Mouse (Mus musculus): Measurements from ENCODE around the gene Upk1a. TPM values are rescaled to one million over a fixed set of nuclear protein-coding genes. Genes with fewer than 3 reads are reported as not detected.

Upk1a gene
- polyA plus RNA-seq, 1 experiment from 2014 or later: 0.85 TPM

GRCm38 (mm10) chr7:30598786-30599185, 13.9 kb downstream of the Upk1a start, which contains the start of gene Zbtb32:
TSS of gene Zbtb32 (minus strand) at chr7:30598909.
- H3K4me2 ChIP-seq (replicated peaks): peak within 1 kb of the TSS; percentile 32

GRCm38 (mm10) chr7:30596811-30597210, 15.8 kb downstream of the Upk1a start:
- Histone ChIP-seq H3K4me1 (peaks cover 13% of the 10 kb centered on the region), H3K27ac (replicated peaks) (no peak overlapping the region), H3K9me3 (no peaks in the 10 kb centered on the region), H3K27me3 (no peaks in the 10 kb centered on the region), H3K4me2 (replicated peaks) (no peak overlapping the region), H3K4me3 (no peak overlapping the region), H3K36me3 (no peaks in the 10 kb centered on the region), H3K9ac (replicated peaks) (no peak overlapping the region)
- 76% methylated on average over 5 of the region's 5 CpGs for WGBS
- ATAC-seq (ENCODE audit: low FRiP score, low read depth): no peak

More at GRCm38 (mm10) chr7:30598786-30599185, 13.9 kb downstream of the Upk1a start, which contains the start of gene Zbtb32:
- Histone ChIP-seq H3K27me3 (no peaks in the 10 kb centered on the region), H3K9me3 (no peaks in the 10 kb centered on the region), H3K36me3 (no peaks in the 10 kb centered on the region), H3K4me3 (no peak within 1 kb of the TSS), H3K9ac (replicated peaks) (no peak within 1 kb of the TSS), H3K4me1 (peaks cover 13% of the 10 kb centered on the region), H3K27ac (replicated peaks) (0 out of 2 replicates have a peak within 1 kb of the TSS, but pooled peaks have one; percentile 25)
- WGBS: 93% methylated on average over 12 of the region's 12 CpGs
- ATAC-seq (ENCODE audit: low FRiP score, low read depth): no peak

DNA sequence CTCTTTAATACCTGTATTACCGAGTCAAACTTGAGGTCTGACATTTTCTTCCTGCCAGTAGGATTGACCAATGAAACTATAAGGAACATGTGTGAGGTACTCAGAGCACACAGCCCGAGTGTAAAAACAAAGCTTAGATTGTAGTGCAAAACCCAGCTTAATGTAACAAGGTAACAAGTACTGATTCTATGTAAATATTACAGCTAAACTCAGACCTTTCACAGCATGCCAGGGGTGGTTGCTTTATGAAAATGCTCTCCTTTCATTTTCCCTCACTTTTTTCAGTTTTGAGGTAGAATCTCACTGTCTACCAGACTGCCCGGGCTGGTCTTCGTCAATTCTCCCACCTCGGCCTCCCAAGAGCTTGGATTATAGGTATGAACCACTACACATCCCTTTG, 16.6 kb downstream of the Upk1a start:
- Histone ChIP-seq H3K27ac (replicated peaks) (no peak overlapping the region), H3K36me3 (no peaks in the 10 kb centered on the region), H3K4me3 (no peak overlapping the region), H3K4me1 (peaks cover 13% of the 10 kb centered on the region), H3K9me3 (no peaks in the 10 kb centered on the region), H3K4me2 (replicated peaks) (no peak overlapping the region), H3K27me3 (no peaks in the 10 kb centered on the region), H3K9ac (replicated peaks) (no peak overlapping the region)
- ATAC-seq (ENCODE audit: low FRiP score, low read depth): no peak
- WGBS: 83% methylated on average over 5 of the region's 5 CpGs

GRCm38 (mm10) chr7:30594510-30595024, 18.1 kb downstream of the Upk1a start:
- 68% methylated on average over 4 of the region's 4 CpGs for WGBS
- Histone ChIP-seq H3K9me3 (no peaks in the 10 kb centered on the region), H3K9ac (replicated peaks) (no peak overlapping the region), H3K4me2 (replicated peaks) (no peak overlapping the region), H3K4me3 (no peak overlapping the region), H3K27ac (replicated peaks) (no peak overlapping the region), H3K27me3 (no peaks in the 10 kb centered on the region), H3K36me3 (no peaks in the 10 kb centered on the region), H3K4me1 (peaks cover 10% of the 10 kb centered on the region)
- no peak for ATAC-seq (ENCODE audit: low FRiP score, low read depth)

DNA sequence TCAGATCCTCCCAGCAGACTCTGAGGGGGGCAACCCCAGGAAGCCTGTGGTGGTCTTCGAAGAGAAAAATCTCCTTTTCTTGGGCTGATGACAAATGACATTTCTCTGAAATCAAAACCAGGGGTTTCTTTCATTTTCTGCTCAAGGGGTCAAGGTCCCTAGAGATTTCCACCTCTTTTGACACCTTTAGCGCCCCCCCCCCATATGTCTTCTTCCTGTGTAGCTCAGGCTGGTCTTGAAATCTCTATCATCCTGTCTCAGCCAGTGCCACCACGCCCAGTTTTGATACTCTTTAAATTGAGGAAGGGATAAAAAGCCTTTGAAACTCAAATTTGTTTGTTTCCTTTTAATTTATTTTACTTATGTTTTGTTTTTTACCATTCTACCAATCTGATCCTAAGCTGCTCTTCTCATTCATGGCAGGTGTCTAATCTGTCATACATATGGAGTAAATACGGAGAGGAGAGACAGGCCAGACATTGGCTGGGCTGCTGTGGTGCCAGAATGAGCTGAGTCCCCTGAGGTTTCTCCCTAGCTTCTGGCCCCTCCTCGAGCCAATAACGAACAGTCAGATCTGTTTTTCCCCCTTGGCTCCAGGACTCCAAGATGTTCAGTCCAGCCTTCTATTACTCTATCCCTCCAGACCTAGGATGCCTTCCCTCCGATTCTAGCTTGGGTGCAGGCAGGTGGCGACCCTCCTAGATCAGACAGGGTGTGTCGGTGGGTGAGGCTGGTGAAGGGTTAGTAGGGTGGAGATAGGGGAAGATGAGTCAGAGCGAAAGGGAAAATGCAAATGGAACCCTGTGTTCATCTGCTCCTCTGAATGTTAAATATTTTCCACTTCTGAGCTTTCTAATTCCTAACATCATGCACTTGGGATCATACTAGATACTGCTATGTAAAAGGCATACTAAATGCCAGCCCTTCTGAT, 18.8 kb downstream of the Upk1a start:
- Histone ChIP-seq H3K36me3 (no peaks in the 10 kb centered on the region), H3K27me3 (no peaks in the 10 kb centered on the region), H3K4me2 (replicated peaks) (0 out of 2 replicates have a peak overlapping the region, but pooled peaks have one; percentile 13), H3K4me1 (peaks cover 10% of the 10 kb centered on the region), H3K27ac (replicated peaks) (0 out of 2 replicates have a peak overlapping the region, but pooled peaks have one; percentile 54), H3K4me3 (no peak overlapping the region), H3K9ac (replicated peaks) (no peak overlapping the region), H3K9me3 (no peaks in the 10 kb centered on the region)
- WGBS: 76% methylated on average over 10 of the region's 10 CpGs
- ATAC-seq (ENCODE audit: low FRiP score, low read depth): no peak

DNA sequence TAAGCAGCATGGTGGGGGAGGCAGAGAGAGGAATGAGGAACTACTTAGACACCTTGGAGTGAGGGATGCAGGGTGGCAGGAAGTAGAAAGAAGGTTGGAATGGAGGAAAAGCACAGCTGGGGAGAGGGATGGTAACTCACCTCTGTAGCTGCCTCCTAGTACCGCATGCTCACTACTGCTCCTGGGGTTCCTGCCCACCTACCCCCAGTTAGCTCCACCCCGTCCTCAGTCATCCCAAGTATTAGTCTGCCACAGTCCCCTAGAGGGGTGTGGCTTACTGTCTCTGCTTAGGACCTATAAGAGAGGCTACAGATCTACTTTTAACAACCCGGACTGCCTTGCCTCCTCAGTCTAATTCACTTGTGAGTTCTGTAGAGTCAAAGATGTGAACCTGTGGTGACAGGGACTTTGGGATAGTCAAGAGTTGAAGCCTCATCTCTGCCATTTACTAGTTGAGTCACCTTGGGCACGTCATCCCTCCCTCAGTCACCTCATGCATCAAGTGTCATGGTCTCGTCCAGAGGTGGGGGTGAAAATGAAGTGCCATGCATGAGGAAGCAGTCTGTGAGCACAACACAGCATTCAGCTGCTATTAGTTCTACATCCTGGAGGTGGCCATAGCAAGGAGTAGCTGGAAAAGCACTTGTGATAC, 19.7 kb downstream of the Upk1a start:
- H3K36me3 ChIP-seq: no peaks in the 10 kb centered on the region
- H3K27ac ChIP-seq (replicated peaks): no peak overlapping the region
- peaks cover 10% of the 10 kb centered on the region for H3K4me1 ChIP-seq
- H3K4me3 ChIP-seq: no peak overlapping the region
- WGBS: 54% methylated on average over 5 of the region's 5 CpGs
- H3K9ac ChIP-seq (replicated peaks): no peak overlapping the region
- H3K4me2 ChIP-seq (replicated peaks): no peak overlapping the region
- ATAC-seq (ENCODE audit: low FRiP score, low read depth): no peak
- no peaks in the 10 kb centered on the region for H3K27me3 ChIP-seq
- H3K9me3 ChIP-seq: no peaks in the 10 kb centered on the region

- peaks cover 4% of the 10 kb centered on the region for H3K36me3 ChIP-seq
- no peak overlapping the region for H3K4me2 ChIP-seq (replicated peaks)
- peaks cover 22% of the 10 kb centered on the region for H3K4me1 ChIP-seq
- H3K9me3 ChIP-seq: no peaks in the 10 kb centered on the region
- H3K9ac ChIP-seq (replicated peaks): no peak overlapping the region; the same call in 1 of the 2 replicates
- no peak overlapping the region for H3K4me3 ChIP-seq
- 42% methylated on average over 4 of the region's 4 CpGs for WGBS
- ATAC-seq (ENCODE audit: low FRiP score, low read depth): no peak
- 0 out of 2 replicates have a peak overlapping the region, but pooled peaks have one; percentile 20 for H3K27ac ChIP-seq (replicated peaks)
- no peaks in the 10 kb centered on the region for H3K27me3 ChIP-seq
Measured at GRCm38 (mm10) chr7:30591605-30591951, 21.1 kb downstream of the Upk1a start.

GRCm38 (mm10) chr7:30590927-30591604, 21.6 kb downstream of the Upk1a start:
- ATAC-seq (ENCODE audit: low FRiP score, low read depth): no peak
- Histone ChIP-seq H3K9me3 (no peaks in the 10 kb centered on the region), H3K4me1 (peaks cover 25% of the 10 kb centered on the region), H3K9ac (replicated peaks) (no peak overlapping the region), H3K27ac (replicated peaks) (0 out of 2 replicates have a peak overlapping the region, but pooled peaks have one; percentile 20), H3K36me3 (peaks cover 9% of the 10 kb centered on the region), H3K4me2 (replicated peaks) (no peak overlapping the region), H3K27me3 (no peaks in the 10 kb centered on the region), H3K4me3 (no peak overlapping the region)
- WGBS: 86% methylated on average over 9 of the region's 9 CpGs

GRCm38 (mm10) chr7:30589435-30590301, 23.0 kb downstream of the Upk1a start:
- Histone ChIP-seq H3K4me2 (replicated peaks) (peak overlapping the region; percentile 90), H3K9me3 (no peaks in the 10 kb centered on the region), H3K36me3 (peaks cover 23% of the 10 kb centered on the region), H3K9ac (replicated peaks) (peak overlapping the region; percentile 62), H3K4me3 (peak overlapping the region; percentile 98), H3K4me1 (peaks cover 23% of the 10 kb centered on the region), H3K27me3 (no peaks in the 10 kb centered on the region), H3K27ac (replicated peaks) (peak overlapping the region; percentile 94)
- WGBS: 29% methylated on average over 39 of the region's 40 CpGs
- ATAC-seq (ENCODE audit: low FRiP score, low read depth): peak; percentile 35

DNA sequence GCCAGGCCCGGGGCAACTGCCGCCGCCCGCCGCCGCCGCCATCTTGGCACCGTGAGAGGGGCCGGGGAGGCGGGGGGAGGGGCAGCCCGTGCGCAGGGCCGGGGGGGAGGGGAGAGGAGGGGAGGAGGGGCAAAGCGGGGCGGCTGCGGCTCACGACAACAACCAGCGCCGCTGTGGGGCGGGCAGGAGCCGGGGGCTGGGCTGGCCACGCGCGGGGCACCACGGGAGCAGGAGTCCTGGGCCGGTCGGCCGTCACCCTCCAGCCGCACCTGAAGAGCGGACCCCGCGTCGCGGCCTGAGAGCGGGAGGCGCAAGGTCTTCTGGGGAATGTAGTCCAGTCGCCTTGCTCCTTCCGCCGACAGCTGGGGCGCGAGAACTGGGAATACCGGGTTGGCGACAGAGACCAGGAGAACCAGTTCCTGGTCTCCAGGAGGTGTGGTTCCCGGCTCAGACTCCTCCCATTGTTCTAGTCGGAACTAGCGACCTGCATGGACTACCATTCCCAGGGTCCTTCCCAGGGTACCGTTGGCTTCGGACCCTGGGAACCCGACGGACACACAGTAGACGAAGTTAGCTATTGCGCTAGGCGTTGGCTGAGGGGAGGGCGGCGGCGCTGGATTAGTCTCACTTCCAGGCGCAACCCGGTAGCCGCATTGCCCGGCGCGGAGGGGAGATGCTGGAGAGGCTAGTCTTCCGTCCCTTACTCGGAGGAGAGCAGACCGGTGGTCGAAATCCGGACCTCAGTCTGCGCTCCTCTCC, 23.8 kb downstream of the Upk1a start, which contains the start of gene Kmt2b:
Gene Kmt2b, minus strand, starts transcription at position 51 of the 759 bp plus-strand sequence.
- H3K27ac ChIP-seq (replicated peaks): peak within 1 kb of the TSS; percentile 94
- no peaks in the 10 kb centered on the region for H3K27me3 ChIP-seq
- peak within 1 kb of the TSS; percentile 100 for H3K9ac ChIP-seq (replicated peaks)
- H3K9me3 ChIP-seq: no peaks in the 10 kb centered on the region
- peaks cover 23% of the 10 kb centered on the region for H3K4me1 ChIP-seq
- H3K36me3 ChIP-seq: peaks cover 31% of the 10 kb centered on the region
- peak within 1 kb of the TSS; percentile 98 for H3K4me3 ChIP-seq
- peak; percentile 96 for ATAC-seq (ENCODE audit: low FRiP score, low read depth)
- peak within 1 kb of the TSS; percentile 90 for H3K4me2 ChIP-seq (replicated peaks)
- WGBS: under 1% methylated on average over 58 of the region's 68 CpGs

All from midbrain, embryonic 12.5 days (tissue).